Comparison of ENCODE assay signal across 15 mouse cellular contexts in genomic region chr5:8911567-8912198, GRCm38 (mm10). TPM values are rescaled to one million over a fixed set of nuclear protein-coding genes. Genes with fewer than 3 reads are reported as not detected.
DNase-seq lines count a peak whose midpoint lies in the region; ATAC-seq and TF ChIP-seq lines count a peak whose summit lies in the region.
"Had no signal": no experiment of that assay in that cellular context is flagged by ENCODE, and none has a peak within 500 bp of the region (broad histone marks: within the 10 kb centered on the region; RNA-seq: fewer than 3 reads in every experiment).

No protein-coding gene starts in this region.

- H3K27ac ChIP-seq in liver, embryonic 11.5 days (ENCODE audit: low read depth, low read length): no peak overlapping the region
- H3K27ac ChIP-seq in gastrocnemius, adult 2 months: no peak overlapping the region
- H3K27ac ChIP-seq: kidney, postnatal 0 days; limb, embryonic 13.5 days; midbrain, embryonic 15.5 days had no signal

- no peaks in the 10 kb centered on the region for H3K4me1 ChIP-seq in liver, embryonic 11.5 days (replicated peaks; ENCODE audit: control insufficient read depth, insufficient read depth, low read length)
- H3K4me1 ChIP-seq: limb, embryonic 13.5 days; midbrain, embryonic 15.5 days had no signal

- intact Hi-C loops in gastrocnemius, adult 2 months (cut with DNase I): no loop called here

- 0 out of 2 replicates have a peak, but pooled peaks have one; percentile 10 for ATAC-seq in liver, embryonic 11.5 days (replicated peaks; ENCODE audit: low FRiP score)
- peak; percentile 78 for ATAC-seq in monocyte, adult 5-6 weeks (replicated peaks; ENCODE audit: insufficient number of reproducible peaks, low FRiP score, low TSS enrichment, poor library complexity, severe bottlenecking)
- ATAC-seq: midbrain, embryonic 15.5 days had no signal

- no peaks in the 10 kb centered on the region for H3K9me3 ChIP-seq in liver, embryonic 11.5 days (ENCODE audit: control insufficient read depth, low read length)
- H3K9me3 ChIP-seq: limb, embryonic 13.5 days; midbrain, embryonic 15.5 days had no signal

- no peak overlapping the region for H3K4me3 ChIP-seq in liver, embryonic 11.5 days (ENCODE audit: low read depth, low read length)
- no peak overlapping the region for H3K4me3 ChIP-seq in gastrocnemius, adult 2 months
- H3K4me3 ChIP-seq: limb, embryonic 13.5 days; midbrain, embryonic 15.5 days had no signal

- H3K36me3 ChIP-seq in liver, embryonic 11.5 days (ENCODE audit: control insufficient read depth, insufficient read depth, low read length): peaks cover 3% of the 10 kb centered on the region; the same call in 1 of the 2 replicates
- H3K36me3 ChIP-seq: limb, embryonic 13.5 days; midbrain, embryonic 15.5 days had no signal

- no peak overlapping the region for H3K4me2 ChIP-seq in liver, embryonic 11.5 days
- H3K4me2 ChIP-seq: limb, embryonic 13.5 days; midbrain, embryonic 15.5 days had no signal

- no peaks in the 10 kb centered on the region for H3K27me3 ChIP-seq in liver, embryonic 11.5 days (replicated peaks; ENCODE audit: control insufficient read depth, insufficient read depth, low read length)
- H3K27me3 ChIP-seq: limb, embryonic 13.5 days; midbrain, embryonic 15.5 days had no signal

- TF ChIP-seq CTCF in gastrocnemius, adult 2 months (IDR thresholded peaks at IDR 0.05): no peak

- no peak for DNase-seq in liver, embryonic 11.5 days (ENCODE audit: low spot score)
- no peak for DNase-seq in liver
- peak; percentile 9 for DNase-seq in c-Kit-positive CD71-negative TER-119-negative erythroid progenitor cells, embryonic 14.5 days (ENCODE audit: low read depth)
- peak; percentile 63 for DNase-seq in thymus, postnatal 4 days
- no peak for DNase-seq in gastrocnemius, adult 2 months
- DNase-seq in cerebellum, adult 9-10 months: no peak
- DNase-seq in neural tube, embryonic 10.5 days (ENCODE audit: extremely low spot score, low spot score): no peak
- DNase-seq: adrenal gland, adult 2 months; cerebellum, adult 11 months; layer of hippocampus, postnatal 36 days; right cerebral cortex, adult 18-20 months had no signal

- WGBS in liver, embryonic 11.5 days: 69% methylated on average over 8 of the region's 8 CpGs

- no peak overlapping the region for H3K9ac ChIP-seq in liver, embryonic 11.5 days (ENCODE audit: low read depth, low read length)
- H3K9ac ChIP-seq: limb, embryonic 13.5 days; midbrain, embryonic 15.5 days had no signal

RNA-seq across cellular contexts. Expression of gene Abcb4, which starts 18.2 kb away (rescaled TPM):
- 32.6 and 35.8 TPM in 2 replicates for polyA plus RNA-seq in liver, embryonic 11.5 days (2014; fragmentation: Nextera tagmentation; extraction: Ambion mirVana)
- 1.2 to 1.3 TPM (median 1.2 TPM) in 3 replicates for total RNA-seq in monocyte, adult 5-6 weeks (2017)
- 10 to 100 TPM; 93.8 to 94.7 TPM for total RNA-seq in gastrocnemius, adult 2 months (2021)

Comparison
In these comparisons a context has a peak if more than half of its experiments do, and no peak if none do; other contexts are left out.
1. DNase-seq: peak in c-Kit-positive CD71-negative TER-119-negative erythroid progenitor cells, embryonic 14.5 days (single experiment) and thymus, postnatal 4 days (single experiment); none in liver, embryonic 11.5 days (single experiment), liver (single experiment), gastrocnemius, adult 2 months (single experiment), cerebellum, adult 9-10 months (single experiment) and neural tube, embryonic 10.5 days (single experiment).
2. RNA of gene Abcb4, which starts 18.2 kb away (total RNA-seq): 93.8 to 94.7 TPM in gastrocnemius, adult 2 months; 1.2 to 1.3 TPM in monocyte, adult 5-6 weeks; every median in the first group is over 10 times any median in the second.